Mouse (Mus musculus) heart, embryonic 12.5 days (tissue): ENCODE measurements at regions not wholly inside any gene's neighbourhood (a gene's known extent, or its start where the extent isn't known, plus 50 kb on each side); places are given as distances from the start of the nearest gene placed in this dataset.

Source experiments
- ATAC-seq: fragments of 200-750 bp; cut with Nextera tagmentation; 2 replicates; pipeline ENCODE4 v1.8.0; 2017; ENCODE audit warnings: moderate TSS enrichment, moderate library complexity; ENCODE audit not compliant: insufficient number of reproducible peaks, low FRiP score
- H3K27ac ChIP-seq: fragments of 300-500 bp; sonication (generic); 2 replicates; pipeline ENCODE4 v1.5.1; 2016; ENCODE audit warnings: mild to moderate bottlenecking, moderate library complexity; ENCODE audit not compliant: poor library complexity, severe bottlenecking
- H3K27me3 ChIP-seq: fragments of 300-500 bp; sonication (generic); replicated peaks from 2 replicates; pipeline ENCODE4 v1.6.1; 2016; ENCODE audit warnings: mild to moderate bottlenecking, moderate library complexity
- H3K36me3 ChIP-seq: fragments of 300-500 bp; sonication (generic); 2 replicates; pipeline ENCODE4 v1.6.1; 2016; ENCODE audit warnings: mild to moderate bottlenecking, moderate library complexity
- H3K4me1 ChIP-seq: fragments of 300-500 bp; sonication (generic); replicated peaks from 2 replicates; pipeline ENCODE4 v1.6.1; 2016; ENCODE audit warnings: mild to moderate bottlenecking
- H3K4me2 ChIP-seq: fragments of 300-500 bp; sonication (generic); 2 replicates; pipeline ENCODE4 v1.6.1; 2016; ENCODE audit warnings: mild to moderate bottlenecking, moderate library complexity
- H3K4me3 ChIP-seq: fragments of 300-500 bp; sonication (generic); 2 replicates; pipeline ENCODE4 v1.5.1; 2016; ENCODE audit warnings: mild to moderate bottlenecking
- H3K9ac ChIP-seq: fragments of 300-500 bp; sonication (generic); 2 replicates; pipeline ENCODE4 v1.6.1; 2016; ENCODE audit warnings: mild to moderate bottlenecking, moderate library complexity
- H3K9me3 ChIP-seq: fragments of 300-500 bp; sonication (generic); replicated peaks from 2 replicates; pipeline ENCODE4 v1.6.1; 2016; ENCODE audit warnings: mild to moderate bottlenecking, moderate library complexity
- WGBS: fragments of 180-500 bp; shearing (Covaris S2); methylation state at CpG from one replicate; pipeline ENCODE4 v1.1.7; 2016; 5-methylcytosine and 5-hydroxymethylcytosine counted together

DNA sequence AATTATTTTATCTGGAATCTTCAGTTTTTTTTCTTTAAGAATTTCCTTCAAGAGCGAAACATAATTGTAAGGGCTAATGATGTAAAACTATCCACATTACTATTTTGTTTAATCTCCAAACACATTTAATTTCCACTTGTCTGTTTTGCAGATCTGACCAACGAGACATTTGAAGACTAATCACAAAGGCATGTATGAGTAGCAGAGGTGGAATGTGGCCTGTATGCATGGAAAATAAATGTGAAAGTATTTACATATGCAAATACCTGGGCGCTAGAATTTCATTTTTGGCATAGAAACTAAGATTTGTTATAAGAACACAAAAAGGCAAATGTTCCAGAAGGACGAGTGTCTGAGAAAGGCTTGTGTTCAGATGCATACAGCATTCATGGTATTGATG is 375.2 kb downstream of the Efnb2 start:
- no peak overlapping the region for H3K4me2 ChIP-seq
- H3K4me3 ChIP-seq = no peak overlapping the region
- peaks cover 7% of the 10 kb centered on the region for H3K4me1 ChIP-seq
- 69% methylated on average over 4 of the region's 4 CpGs for WGBS
- no peaks in the 10 kb centered on the region; the same call in 1 of the 2 replicates for H3K27me3 ChIP-seq
- H3K27ac ChIP-seq = no peak overlapping the region
- no peak overlapping the region for H3K9ac ChIP-seq
- no peak for ATAC-seq
- no peaks in the 10 kb centered on the region for H3K36me3 ChIP-seq
- H3K9me3 ChIP-seq = no peaks in the 10 kb centered on the region

DNA sequence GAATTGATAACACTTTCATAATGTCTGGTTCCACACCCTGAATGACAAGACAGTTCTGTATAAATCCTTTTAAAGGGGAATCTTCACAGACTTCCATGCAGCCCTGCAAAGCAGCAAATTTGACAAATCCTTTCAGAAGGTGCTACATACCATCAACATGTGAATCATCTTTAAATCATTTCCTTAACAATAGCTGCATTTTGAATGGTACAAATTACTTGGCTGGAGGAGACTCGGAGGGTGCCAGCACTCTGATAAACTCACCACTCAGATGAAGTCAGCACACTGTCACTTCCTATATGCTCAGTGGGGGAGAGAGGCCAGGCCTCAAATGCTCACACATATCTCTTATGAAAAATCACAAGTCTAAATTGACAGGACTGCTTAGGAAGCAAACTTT is 386.1 kb downstream of the Efnb2 start:
- H3K27ac ChIP-seq = no peak overlapping the region
- H3K4me2 ChIP-seq = no peak overlapping the region
- peaks cover 6% of the 10 kb centered on the region for H3K27me3 ChIP-seq
- WGBS = 32% methylated on average over 1 of the region's 1 CpGs
- H3K36me3 ChIP-seq = no peaks in the 10 kb centered on the region
- H3K4me1 ChIP-seq = peaks cover 4% of the 10 kb centered on the region; the same call in 1 of the 2 replicates
- H3K9me3 ChIP-seq = no peaks in the 10 kb centered on the region
- no peak overlapping the region for H3K4me3 ChIP-seq
- no peak for ATAC-seq
- no peak overlapping the region for H3K9ac ChIP-seq

DNA sequence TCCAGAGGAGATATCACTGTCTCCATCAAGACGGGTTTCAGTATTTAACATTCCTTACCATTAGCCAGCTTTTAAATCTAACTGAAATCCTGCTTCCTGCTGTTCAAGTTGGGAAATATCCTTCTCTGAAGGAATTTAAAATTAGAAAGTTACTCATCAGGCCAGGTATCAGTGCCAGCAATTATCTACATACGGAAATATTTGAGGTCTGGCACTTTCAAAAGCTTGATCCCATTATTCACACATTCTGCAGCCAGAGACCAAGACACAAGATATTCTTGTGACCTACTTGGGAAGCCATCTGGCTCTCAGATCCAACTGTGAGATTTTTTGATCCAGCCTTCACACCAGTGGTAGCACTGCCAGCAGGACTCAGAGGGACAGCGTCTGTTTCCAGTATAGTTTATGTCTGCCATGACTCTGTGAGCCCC is 386.8 kb downstream of the Efnb2 start:
- Histone ChIP-seq H3K4me1 (peaks cover 4% of the 10 kb centered on the region; the same call in 1 of the 2 replicates), H3K36me3 (no peaks in the 10 kb centered on the region), H3K27ac (no peak overlapping the region), H3K27me3 (no peaks in the 10 kb centered on the region; the same call in 1 of the 2 replicates), H3K9me3 (no peaks in the 10 kb centered on the region), H3K4me2 (no peak overlapping the region), H3K4me3 (no peak overlapping the region), H3K9ac (no peak overlapping the region)
- 58% methylated on average over 3 of the region's 3 CpGs for WGBS
- ATAC-seq = no peak

DNA sequence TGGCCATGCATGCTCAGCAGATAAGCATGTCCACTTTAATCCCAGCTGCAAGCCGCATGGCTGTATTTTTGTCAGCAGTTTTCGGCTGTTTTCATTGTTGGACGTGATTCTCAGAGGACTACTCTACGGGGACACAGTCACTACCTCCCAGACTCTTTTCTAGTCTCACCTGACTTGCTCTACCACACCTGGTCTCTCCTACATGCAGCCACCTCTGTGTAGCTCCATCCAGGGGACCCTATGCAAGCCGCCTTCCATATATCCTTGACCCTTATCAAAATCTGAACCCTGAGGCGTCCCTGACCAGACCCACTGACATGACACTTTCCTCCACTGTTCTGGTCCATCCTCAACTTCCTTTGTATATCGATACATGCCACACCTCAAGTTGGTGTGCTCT is 402.2 kb downstream of the Efnb2 start:
- no peak for ATAC-seq
- H3K9ac ChIP-seq = no peak overlapping the region
- H3K4me1 ChIP-seq = peaks cover 4% of the 10 kb centered on the region; the same call in 1 of the 2 replicates
- H3K4me3 ChIP-seq = no peak overlapping the region
- no peaks in the 10 kb centered on the region for H3K36me3 ChIP-seq
- H3K27me3 ChIP-seq = no peaks in the 10 kb centered on the region
- WGBS = 72% methylated on average over 7 of the region's 7 CpGs
- H3K4me2 ChIP-seq = no peak overlapping the region
- H3K27ac ChIP-seq = no peak overlapping the region
- H3K9me3 ChIP-seq = no peaks in the 10 kb centered on the region

DNA sequence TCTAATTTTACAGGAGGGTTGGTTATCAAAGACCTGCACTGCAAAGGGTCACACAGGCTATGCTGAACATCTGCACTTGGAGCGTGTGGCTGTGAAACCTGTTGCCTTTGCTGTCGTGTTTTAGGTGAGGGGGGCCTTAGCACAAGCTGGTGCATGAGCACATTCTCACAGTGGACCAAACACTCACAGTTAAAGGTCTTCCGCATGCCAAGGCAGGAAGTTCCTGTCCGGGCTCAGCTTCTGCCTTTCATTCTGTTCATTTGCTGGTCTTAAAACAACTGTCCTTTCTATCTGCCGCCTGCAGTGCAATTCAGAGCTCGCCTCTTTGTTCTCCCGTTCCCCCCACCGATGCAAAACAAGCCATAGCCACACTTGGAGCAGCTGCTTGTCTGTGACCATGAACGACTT is 402.8 kb downstream of the Efnb2 start:
- Histone ChIP-seq H3K27me3 (no peaks in the 10 kb centered on the region), H3K36me3 (no peaks in the 10 kb centered on the region), H3K9ac (no peak overlapping the region), H3K4me2 (peak overlapping the region; percentile 39; the same call in 1 of the 2 replicates), H3K9me3 (no peaks in the 10 kb centered on the region), H3K27ac (no peak overlapping the region; the same call in 1 of the 2 replicates), H3K4me3 (no peak overlapping the region), H3K4me1 (peaks cover 4% of the 10 kb centered on the region; the same call in 1 of the 2 replicates)
- WGBS = 16% methylated on average over 9 of the region's 9 CpGs
- ATAC-seq = no peak

- no peak overlapping the region for H3K4me3 ChIP-seq
- H3K4me2 ChIP-seq = no peak overlapping the region
- no peak overlapping the region for H3K9ac ChIP-seq
- H3K27me3 ChIP-seq = no peaks in the 10 kb centered on the region
- WGBS = 72% methylated on average over 1 of the region's 1 CpGs
- H3K36me3 ChIP-seq = no peaks in the 10 kb centered on the region
- ATAC-seq = no peak
- H3K4me1 ChIP-seq = peaks cover 4% of the 10 kb centered on the region; the same call in 1 of the 2 replicates
- H3K9me3 ChIP-seq = 0 out of 2 replicates have a peak, but pooled peaks cover 2% of the 10 kb centered on the region
- H3K27ac ChIP-seq = no peak overlapping the region
Measured at GRCm38 (mm10) chr8:8256327-8256726, 404.7 kb downstream of the Efnb2 start.

DNA sequence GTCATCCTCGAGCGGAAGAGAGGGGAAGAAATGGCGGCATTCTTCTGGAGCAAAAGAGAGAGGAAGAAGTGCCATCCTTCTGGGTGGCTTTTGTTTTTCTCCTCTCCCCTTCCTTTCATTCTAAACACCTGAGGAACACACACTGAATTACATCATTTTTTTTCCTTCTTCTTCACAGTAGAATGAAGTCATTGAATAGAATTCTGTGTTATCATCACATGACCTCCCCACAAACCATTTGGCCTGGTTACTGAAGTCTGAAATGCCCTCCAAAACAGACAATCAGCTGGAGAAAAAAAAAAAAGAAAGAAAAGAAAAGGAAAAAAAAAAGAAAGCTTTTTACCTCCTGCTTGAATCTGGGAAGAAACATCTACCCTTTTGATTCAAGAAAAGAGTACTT is 406.6 kb downstream of the Efnb2 start:
- WGBS = 79% methylated on average over 3 of the region's 3 CpGs
- Histone ChIP-seq H3K27ac (no peak overlapping the region), H3K27me3 (no peaks in the 10 kb centered on the region), H3K4me2 (no peak overlapping the region), H3K4me3 (no peak overlapping the region), H3K9me3 (0 out of 2 replicates have a peak, but pooled peaks cover 2% of the 10 kb centered on the region), H3K36me3 (no peaks in the 10 kb centered on the region), H3K9ac (no peak overlapping the region), H3K4me1 (peaks cover 4% of the 10 kb centered on the region; the same call in 1 of the 2 replicates)
- no peak for ATAC-seq

DNA sequence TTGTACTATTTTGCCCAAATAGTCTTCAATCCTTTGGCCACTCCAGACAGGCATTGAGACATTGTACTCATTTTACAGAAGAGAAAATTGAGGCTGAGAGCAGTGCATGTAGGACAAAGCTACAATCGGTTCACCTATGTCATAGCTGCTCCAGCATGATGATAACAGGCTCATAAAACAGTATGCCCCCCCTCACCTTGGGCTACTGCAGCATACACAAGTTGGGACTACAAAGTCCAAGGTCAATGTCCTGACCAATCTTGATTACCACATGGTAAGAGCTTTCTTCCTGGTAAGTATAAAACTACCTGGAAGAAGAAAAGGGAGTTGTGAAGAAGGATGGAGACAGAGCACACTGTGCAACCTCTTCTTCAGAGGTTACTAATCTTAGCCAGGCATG is 416.4 kb downstream of the Efnb2 start:
- Histone ChIP-seq H3K9ac (no peak overlapping the region), H3K27me3 (no peaks in the 10 kb centered on the region), H3K4me1 (peaks cover 21% of the 10 kb centered on the region), H3K36me3 (no peaks in the 10 kb centered on the region), H3K4me3 (no peak overlapping the region), H3K4me2 (no peak overlapping the region), H3K27ac (no peak overlapping the region), H3K9me3 (no peaks in the 10 kb centered on the region)
- 88% methylated on average over 1 of the region's 1 CpGs for WGBS
- ATAC-seq = no peak

GRCm38 (mm10) chr8:8241755-8242501 is 419.1 kb downstream of the Efnb2 start:
- 26% methylated on average over 3 of the region's 3 CpGs for WGBS
- H3K36me3 ChIP-seq = no peaks in the 10 kb centered on the region
- peak overlapping the region; percentile 58 for H3K27ac ChIP-seq
- H3K4me2 ChIP-seq = no peak overlapping the region
- no peaks in the 10 kb centered on the region for H3K9me3 ChIP-seq
- peak; percentile 85 for ATAC-seq
- H3K27me3 ChIP-seq = no peaks in the 10 kb centered on the region
- H3K4me3 ChIP-seq = no peak overlapping the region
- peaks cover 41% of the 10 kb centered on the region for H3K4me1 ChIP-seq
- H3K9ac ChIP-seq = no peak overlapping the region

DNA sequence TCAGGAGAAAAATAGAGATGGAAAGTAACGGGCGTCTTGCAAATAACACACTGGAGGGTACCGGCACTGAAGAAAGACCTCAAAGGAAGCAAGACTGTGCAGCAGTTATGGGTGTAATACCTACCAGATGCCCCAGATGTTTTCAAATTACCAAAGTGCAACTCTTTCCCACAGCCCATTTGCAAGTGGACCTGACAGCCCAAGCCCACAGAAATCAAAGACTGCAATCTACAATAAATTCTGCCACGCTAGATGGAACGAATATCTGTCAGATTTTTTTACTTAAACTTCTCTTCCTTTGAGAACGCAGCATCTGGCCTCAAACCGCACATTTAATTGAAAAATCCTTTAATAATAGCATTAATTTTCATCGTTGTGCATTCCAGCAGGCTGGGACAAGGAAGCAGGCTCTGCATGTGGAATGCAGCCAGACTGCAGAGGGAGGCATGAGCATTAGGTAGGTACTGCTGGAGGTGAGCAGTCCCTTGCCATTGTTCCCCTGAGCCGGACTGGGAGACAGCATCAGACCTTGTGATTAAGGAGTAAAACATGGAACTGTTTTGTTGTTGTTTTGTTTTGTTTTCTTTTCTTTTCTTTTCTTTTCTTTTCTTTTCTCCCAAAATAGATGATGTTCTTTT is 419.9 kb downstream of the Efnb2 start:
- H3K27ac ChIP-seq = 0 out of 2 replicates have a peak overlapping the region, but pooled peaks have one; percentile 27
- no peak overlapping the region for H3K9ac ChIP-seq
- H3K4me2 ChIP-seq = no peak overlapping the region
- H3K4me3 ChIP-seq = no peak overlapping the region
- WGBS = 77% methylated on average over 9 of the region's 9 CpGs
- no peaks in the 10 kb centered on the region for H3K27me3 ChIP-seq
- ATAC-seq = 0 out of 2 replicates have a peak, but pooled peaks have one; percentile 25
- peaks cover 42% of the 10 kb centered on the region for H3K4me1 ChIP-seq
- no peaks in the 10 kb centered on the region for H3K9me3 ChIP-seq
- no peaks in the 10 kb centered on the region for H3K36me3 ChIP-seq

DNA sequence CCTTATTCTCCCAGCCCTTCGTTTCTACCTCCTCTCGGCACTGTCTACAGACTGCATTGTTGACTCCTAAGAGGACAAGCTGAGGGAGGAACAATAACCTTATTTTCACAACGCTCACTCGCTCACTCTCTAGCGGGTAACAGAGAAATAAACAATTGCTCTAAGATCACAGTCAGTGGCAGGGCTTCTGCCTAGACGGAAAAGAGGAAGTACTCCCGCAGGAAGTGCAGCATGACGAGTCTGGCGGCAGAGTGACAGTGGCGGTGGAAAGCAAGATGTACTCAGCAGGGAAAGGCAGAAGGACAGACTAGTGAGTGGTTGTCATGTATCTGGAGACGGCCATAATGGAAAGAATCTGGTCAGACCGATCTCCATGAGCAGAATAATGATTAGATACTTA is 421.6 kb downstream of the Efnb2 start:
- H3K4me1 ChIP-seq = peaks cover 42% of the 10 kb centered on the region
- WGBS = 44% methylated on average over 12 of the region's 12 CpGs
- no peak for ATAC-seq

More for the DNA sequence above, 421.6 kb downstream of the Efnb2 start:
- Histone ChIP-seq H3K27ac (no peak overlapping the region), H3K27me3 (no peaks in the 10 kb centered on the region), H3K4me3 (no peak overlapping the region), H3K9ac (no peak overlapping the region), H3K9me3 (no peaks in the 10 kb centered on the region), H3K36me3 (no peaks in the 10 kb centered on the region), H3K4me2 (peak overlapping the region; percentile 16; the same call in 1 of the 2 replicates)
